Mouse (Mus musculus): ENCODE data around the gene Fut9. TPM values are rescaled to one million over a fixed set of nuclear protein-coding genes. Genes with fewer than 3 reads are reported as not detected.

The Fut9 gene
- total and polyA plus RNA-seq, 3 experiments: not detected

DNA sequence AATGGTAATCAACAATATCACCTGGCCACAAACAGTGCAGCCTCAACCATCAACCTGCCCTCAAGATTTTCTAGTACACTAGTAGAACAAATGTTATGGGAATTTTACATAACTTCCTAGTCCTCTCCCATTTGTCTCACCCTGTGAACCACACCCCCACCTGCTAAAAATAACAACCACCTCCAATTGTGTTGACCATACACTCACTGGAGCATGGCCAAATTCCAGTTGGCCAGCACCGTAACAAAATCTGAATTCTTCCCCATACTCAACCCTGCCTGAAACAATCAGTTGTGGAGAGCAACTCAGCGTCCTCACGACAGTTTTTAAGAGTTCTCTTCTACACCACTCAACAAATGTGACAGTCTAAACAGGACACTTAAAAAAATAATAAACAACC lies 141.3 kb downstream of the Fut9 start:
- Histone ChIP-seq H3K4me2 (ENCODE audit: insufficient read depth, low read depth, poor library complexity, severe bottlenecking) (no peak overlapping the region), H3K4me3 (replicated peaks in 1 of 3; ENCODE audit: low read depth in 2 of 3, low read length in 2 of 3, poor library complexity in 1 of 3) (no peak overlapping the region), H3K9ac (ENCODE audit: insufficient read depth, low read depth) (no peak overlapping the region), H3K36me3 (replicated peaks in 1 of 2; ENCODE audit: control insufficient read depth in 1 of 2, insufficient read depth in 1 of 2, low read length in 1 of 2) (no peaks in the 10 kb centered on the region), H3K27me3 (replicated peaks) (no peaks in the 10 kb centered on the region), H3K4me1 (ENCODE audit: control insufficient read depth in 1 of 2, insufficient read depth in 2 of 2) (no peaks in the 10 kb centered on the region), H3K9me3 (replicated peaks; ENCODE audit: low read length) (no peaks in the 10 kb centered on the region), H3K27ac (ENCODE audit: insufficient read depth, low read depth) (no peak overlapping the region), H3K79me2 (replicated peaks; ENCODE audit: control insufficient read depth, extremely low read depth, insufficient read depth, poor library complexity, severe bottlenecking) (no peaks in the 10 kb centered on the region)
- in situ Hi-C loops (cut with MboI; ENCODE audit: low pct_ligation_motif_present, low pct_unique_long_range_greater_than_20kb, low sequenced_read_pairs): no loop called here
- TF ChIP-seq NRF1 (IDR thresholded peaks at IDR 0.05; ENCODE audit: low read depth, low read length) (no peak), ZKSCAN1 (IDR thresholded peaks at IDR 0.05; ENCODE audit: borderline replicate concordance, low read depth, low read length) (no peak), ZC3H11A (IDR thresholded peaks at IDR 0.05; ENCODE audit: low read depth, low read length) (no peak), USF2 (conservative IDR thresholded peaks at IDR 0.05; ENCODE audit: low read depth, low read length) (no peak), IRF4 (IDR thresholded peaks at IDR 0.05; ENCODE audit: low read depth, low read length) (no peak), SMC3 (IDR thresholded peaks at IDR 0.05; ENCODE audit: low read depth, low read length) (no peak), ETS1 (conservative IDR thresholded peaks at IDR 0.05; ENCODE audit: low read depth, low read length) (no peak), NELFE (IDR thresholded peaks at IDR 0.05; ENCODE audit: low read depth, low read length) (no peak), TCF12 (IDR thresholded peaks at IDR 0.05; ENCODE audit: low read depth, low read length) (no peak), JUN (IDR thresholded peaks at IDR 0.05; ENCODE audit: insufficient read depth, low read depth, low read length) (no peak), CHD1 (IDR thresholded peaks at IDR 0.05; ENCODE audit: low read depth, low read length) (no peak), POLR2AphosphoS2 (IDR thresholded peaks at IDR 0.05; ENCODE audit: low read depth, low read length) (no peak), MAFK (IDR thresholded peaks at IDR 0.05; ENCODE audit: insufficient replicate concordance, low read length) (no peak), GABPA (IDR thresholded peaks at IDR 0.05; ENCODE audit: insufficient replicate concordance, low read depth, low read length) (no peak), MAZ (IDR thresholded peaks at IDR 0.05; ENCODE audit: low read depth, low read length) (no peak)
- dilution Hi-C loops (cut with MboI; ENCODE audit: extremely low pct_ligation_motif_present, extremely low pct_unique_long_range_greater_than_20kb, low sequenced_read_pairs): no loop called here
- DNase-seq (ENCODE audit: extremely low read depth): no peak

DNA sequence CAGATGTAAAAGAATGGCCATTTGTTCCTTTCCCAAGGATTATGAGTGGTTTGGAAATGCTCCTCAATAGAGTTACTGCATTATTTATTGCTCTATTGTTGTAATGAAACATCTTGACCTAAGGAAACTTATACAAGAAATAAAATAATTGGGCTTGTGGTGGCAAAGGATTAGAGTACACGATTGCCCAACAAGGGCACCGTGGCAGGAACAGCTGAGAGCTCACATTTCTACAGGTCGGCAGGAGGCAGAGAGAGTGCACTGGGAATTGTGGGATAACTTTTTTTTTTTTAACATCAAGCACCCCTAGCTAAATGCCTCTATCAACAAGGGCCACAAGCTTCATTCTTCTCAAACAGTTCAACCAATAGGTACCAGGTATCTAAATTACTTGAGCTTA lies 148.1 kb downstream of the Fut9 start:
- H3K27me3 ChIP-seq (replicated peaks): no peaks in the 10 kb centered on the region
- no peaks in the 10 kb centered on the region for H3K36me3 ChIP-seq (replicated peaks in 1 of 2; ENCODE audit: control insufficient read depth in 1 of 2, insufficient read depth in 1 of 2, low read length in 1 of 2)
- no peak overlapping the region for H3K9ac ChIP-seq (ENCODE audit: insufficient read depth, low read depth)
- no peak overlapping the region for H3K27ac ChIP-seq (ENCODE audit: insufficient read depth, low read depth)
- dilution Hi-C loops (cut with MboI; ENCODE audit: extremely low pct_ligation_motif_present, extremely low pct_unique_long_range_greater_than_20kb, low sequenced_read_pairs): no loop called here
- in situ Hi-C loops (cut with MboI; ENCODE audit: low pct_ligation_motif_present, low pct_unique_long_range_greater_than_20kb, low sequenced_read_pairs): no loop called here
- no peaks in the 10 kb centered on the region for H3K79me2 ChIP-seq (replicated peaks; ENCODE audit: control insufficient read depth, extremely low read depth, insufficient read depth, poor library complexity, severe bottlenecking)
- DNase-seq (ENCODE audit: extremely low read depth): no peak
- TF ChIP-seq CHD2 (IDR thresholded peaks at IDR 0.05; ENCODE audit: low read length) (no peak), BHLHE40 (IDR thresholded peaks at IDR 0.05; ENCODE audit: low read depth, low read length) (no peak), USF1 (IDR thresholded peaks at IDR 0.05; ENCODE audit: low read depth, low read length) (no peak), ZC3H11A (IDR thresholded peaks at IDR 0.05; ENCODE audit: low read depth, low read length) (no peak), TCF12 (IDR thresholded peaks at IDR 0.05; ENCODE audit: low read depth, low read length) (no peak), PAX5 (IDR thresholded peaks at IDR 0.05; ENCODE audit: low read length) (no peak), UBTF (IDR thresholded peaks at IDR 0.05; ENCODE audit: low read depth, low read length) (no peak), MAFK (IDR thresholded peaks at IDR 0.05; ENCODE audit: insufficient replicate concordance, low read length) (no peak), HCFC1 (IDR thresholded peaks at IDR 0.05; ENCODE audit: low read depth, low read length) (no peak), TBP (conservative IDR thresholded peaks at IDR 0.05; ENCODE audit: low read depth, low read length) (no peak), ZMIZ1 (IDR thresholded peaks at IDR 0.05; ENCODE audit: low read depth, low read length) (no peak), MYC (IDR thresholded peaks at IDR 0.05; ENCODE audit: low read depth, low read length) (no peak), MEF2A (IDR thresholded peaks at IDR 0.05; ENCODE audit: borderline replicate concordance, low read depth, low read length) (no peak), ZNF384 (IDR thresholded peaks at IDR 0.05; ENCODE audit: low read depth, low read length) (no peak), ETS1 (conservative IDR thresholded peaks at IDR 0.05; ENCODE audit: low read depth, low read length) (no peak)
- H3K9me3 ChIP-seq (replicated peaks; ENCODE audit: low read length): no peaks in the 10 kb centered on the region
- no peaks in the 10 kb centered on the region for H3K4me1 ChIP-seq (ENCODE audit: control insufficient read depth in 1 of 2, insufficient read depth in 2 of 2)
- no peak overlapping the region for H3K4me3 ChIP-seq (replicated peaks in 1 of 3; ENCODE audit: low read depth in 2 of 3, low read length in 2 of 3, poor library complexity in 1 of 3)
- H3K4me2 ChIP-seq (ENCODE audit: insufficient read depth, low read depth, poor library complexity, severe bottlenecking): no peak overlapping the region
